8 mouse cellular contexts compared by ENCODE assay signal in genomic region chrX:129750094-129750569, GRCm38 (mm10). TPM values are rescaled to one million over a fixed set of nuclear protein-coding genes. Genes with fewer than 3 reads are reported as not detected.
DNase-seq lines count a peak whose midpoint lies in the region; ATAC-seq and TF ChIP-seq lines count a peak whose summit lies in the region.

No protein-coding gene starts in this region.

- peak; percentile 56; the same call in 1 of the 2 replicates for ATAC-seq in embryonic facial prominence, embryonic 12.5 days (ENCODE audit: insufficient number of reproducible peaks, insufficient read depth, low FRiP score, low TSS enrichment)
- 0 out of 4 replicates have a peak, but pooled peaks have one; percentile 14 to 15 for ATAC-seq in hematopoietic stem cell, adult 5-6 weeks (replicated peaks in 1 of 2; ENCODE audit: insufficient read depth in 1 of 2, low FRiP score in 2 of 2, low TSS enrichment in 1 of 2, low read depth in 1 of 2, poor library complexity in 2 of 2, severe bottlenecking in 2 of 2)
- ATAC-seq in limb, embryonic 14.5 days (ENCODE audit: low FRiP score, low read depth), result peak; percentile 55
- peak; percentile 80 for ATAC-seq in midbrain, embryonic 11.5 days (ENCODE audit: low FRiP score)
- ATAC-seq in monocyte, adult 5-6 weeks (replicated peaks; ENCODE audit: insufficient number of reproducible peaks, low FRiP score, low TSS enrichment, poor library complexity, severe bottlenecking), result no peak; the same call in 1 of the 2 replicates

- H3K9me3 ChIP-seq in embryonic facial prominence, embryonic 12.5 days, result no peaks in the 10 kb centered on the region
- H3K9me3 ChIP-seq in limb, embryonic 14.5 days (ENCODE audit: control insufficient read depth, low read length), result no peaks in the 10 kb centered on the region
- H3K9me3 ChIP-seq in midbrain, embryonic 11.5 days (ENCODE audit: control insufficient read depth, low read length), result no peaks in the 10 kb centered on the region

- peak; percentile 31 for DNase-seq in cerebellum, adult 9-10 months
- DNase-seq in cerebellum, postnatal 14 days, result no peak
- peak; percentile 34 for DNase-seq in CD4-positive helper T cell, adult 2 months (ENCODE audit: low read depth, low spot score)
- DNase-seq in limb, embryonic 14.5 days (ENCODE audit: low spot score), result no peak
- peak; percentile 89 for DNase-seq in midbrain, embryonic 11.5 days (ENCODE audit: low spot score, missing footprints)

- no peaks in the 10 kb centered on the region for H3K27me3 ChIP-seq in embryonic facial prominence, embryonic 12.5 days
- no peaks in the 10 kb centered on the region for H3K27me3 ChIP-seq in limb, embryonic 14.5 days (ENCODE audit: control insufficient read depth, insufficient read depth, low read length)
- H3K27me3 ChIP-seq in midbrain, embryonic 11.5 days (ENCODE audit: control insufficient read depth, insufficient read depth, low read length), result no peaks in the 10 kb centered on the region

- 22% methylated on average over 29 of the region's 31 CpGs for WGBS in embryonic facial prominence, embryonic 12.5 days
- 21% methylated on average over 12 of the region's 31 CpGs for WGBS in limb, embryonic 14.5 days
- 38% methylated on average over 15 of the region's 31 CpGs for WGBS in midbrain, embryonic 11.5 days

- TF ChIP-seq POLR2A in limb, embryonic 14.5 days (IDR thresholded peaks at IDR 0.05; ENCODE audit: borderline replicate concordance, extremely low read depth, insufficient read depth, insufficient read length), result no peak

- H3K4me2 ChIP-seq in embryonic facial prominence, embryonic 12.5 days (replicated peaks), result peak overlapping the region; percentile 45
- H3K4me2 ChIP-seq in limb, embryonic 14.5 days (replicated peaks; ENCODE audit: low read depth, low read length, severe bottlenecking), result peak overlapping the region; percentile 48
- H3K4me2 ChIP-seq in midbrain, embryonic 11.5 days, result peak overlapping the region; percentile 52

- H3K27ac ChIP-seq in embryonic facial prominence, embryonic 12.5 days, result 0 out of 2 replicates have a peak overlapping the region, but pooled peaks have one; percentile 50
- H3K27ac ChIP-seq in limb, embryonic 14.5 days (replicated peaks; ENCODE audit: low read depth, low read length), result peak overlapping the region; percentile 43; the same call in 1 of the 2 replicates
- no peak overlapping the region for H3K27ac ChIP-seq in midbrain, embryonic 11.5 days (ENCODE audit: low read depth, low read length)

- peak overlapping the region; percentile 47 for H3K9ac ChIP-seq in embryonic facial prominence, embryonic 12.5 days
- peak overlapping the region; percentile 70 for H3K9ac ChIP-seq in limb, embryonic 14.5 days (ENCODE audit: low read depth, low read length, severe bottlenecking)
- H3K9ac ChIP-seq in midbrain, embryonic 11.5 days (ENCODE audit: low read length), result peak overlapping the region; percentile 69

- no peaks in the 10 kb centered on the region for H3K36me3 ChIP-seq in embryonic facial prominence, embryonic 12.5 days
- H3K36me3 ChIP-seq in limb, embryonic 14.5 days (ENCODE audit: control insufficient read depth, insufficient read depth, low read length), result no peaks in the 10 kb centered on the region
- H3K36me3 ChIP-seq in midbrain, embryonic 11.5 days (ENCODE audit: control insufficient read depth, insufficient read depth, low read length), result no peaks in the 10 kb centered on the region

- H3K4me3 ChIP-seq in embryonic facial prominence, embryonic 12.5 days, result peak overlapping the region; percentile 49
- H3K4me3 ChIP-seq in limb, embryonic 14.5 days (replicated peaks; ENCODE audit: low read length), result peak overlapping the region; percentile 55
- H3K4me3 ChIP-seq in midbrain, embryonic 11.5 days (ENCODE audit: low read depth, low read length), result peak overlapping the region; percentile 48

- H3K4me1 ChIP-seq in embryonic facial prominence, embryonic 12.5 days, result no peaks in the 10 kb centered on the region
- no peaks in the 10 kb centered on the region for H3K4me1 ChIP-seq in limb, embryonic 14.5 days (ENCODE audit: control insufficient read depth, insufficient read depth, low read length)
- no peaks in the 10 kb centered on the region for H3K4me1 ChIP-seq in midbrain, embryonic 11.5 days (ENCODE audit: control insufficient read depth, insufficient read depth, low read length)

RNA-seq across cellular contexts. Expression of gene Diaph2, which starts 0.6 kb away (rescaled TPM):
- polyA plus RNA-seq in embryonic facial prominence, embryonic 12.5 days (2016; fragmentation: Nextera tagmentation; extraction: Ambion mirVana), result 7.7 and 8.1 TPM in 2 replicates
- total RNA-seq in hematopoietic stem cell, adult 5-6 weeks (2017), result 10.0 and 11.4 TPM in 2 replicates
- polyA plus RNA-seq in limb, embryonic 14.5 days (2012; rRNA removed), result 4.3 and 5.5 TPM in 2 replicates
- 5.0 and 6.3 TPM in 2 replicates for polyA plus RNA-seq in limb, embryonic 14.5 days (2014; fragmentation: Nextera tagmentation; extraction: Ambion mirVana)
- 3.0 and 4.8 TPM in 2 replicates for polyA plus RNA-seq in midbrain, embryonic 11.5 days (2014; fragmentation: Nextera tagmentation; extraction: Ambion mirVana)
- total RNA-seq in monocyte, adult 5-6 weeks (2017), result 30.8 to 53.5 TPM (median 37.5 TPM) in 3 replicates

Comparison
In these comparisons a context has a peak if more than half of its experiments do, and no peak if none do; other contexts are left out.
1. DNase-seq: peak in cerebellum, adult 9-10 months (single experiment), CD4-positive helper T cell, adult 2 months (single experiment) and midbrain, embryonic 11.5 days (single experiment); none in cerebellum, postnatal 14 days (0 of 2) and limb, embryonic 14.5 days (single experiment).
2. Peak in every context shown above with its lines, with median percentiles within 50 percentile points of each other: H3K4me2 ChIP-seq, H3K4me3 ChIP-seq and H3K9ac ChIP-seq.